Mouse (Mus musculus) heart, adult 11 months (tissue): ENCODE results near the gene Sec14l1.

Experiments used
- DNase-seq: peaks from one replicate; pipeline ENCODE4 v3.0.0; 2022

Sec14l1 gene

GRCm38 (mm10) chr11:117111967-117112648 is 2.9 kb upstream of the Sec14l1 start:
- peak; percentile 89 for DNase-seq

GRCm38 (mm10) chr11:117112649-117113051 is 2.3 kb upstream of the Sec14l1 start:
- DNase-seq = no peak

- DNase-seq = peak; percentile 94
Observed at GRCm38 (mm10) chr11:117113377-117113776, 1.6 kb upstream of the Sec14l1 start.

GRCm38 (mm10) chr11:117114231-117114591 is 757 bp upstream of the Sec14l1 start:
- DNase-seq = no peak

- no peak for DNase-seq
Observed at GRCm38 (mm10) chr11:117115346-117116219, 615 bp downstream of the Sec14l1 start.

- DNase-seq = peak; percentile 95
Observed at GRCm38 (mm10) chr11:117116350-117117303, 1.7 kb downstream of the Sec14l1 start.

GRCm38 (mm10) chr11:117117321-117117720 is 2.4 kb downstream of the Sec14l1 start:
- DNase-seq = peak; percentile 94

GRCm38 (mm10) chr11:117117791-117118190 is 2.8 kb downstream of the Sec14l1 start:
- peak; percentile 95 for DNase-seq

GRCm38 (mm10) chr11:117118248-117118647 is 3.3 kb downstream of the Sec14l1 start:
- DNase-seq = no peak

GRCm38 (mm10) chr11:117118721-117119321 is 3.9 kb downstream of the Sec14l1 start:
- peak; percentile 97 for DNase-seq

- peak; percentile 92 for DNase-seq
Observed at GRCm38 (mm10) chr11:117119723-117120122, 4.8 kb downstream of the Sec14l1 start.

- DNase-seq = peak; percentile 91
Observed at GRCm38 (mm10) chr11:117120285-117121163, 5.6 kb downstream of the Sec14l1 start.

- DNase-seq = peak; percentile 98
Observed at GRCm38 (mm10) chr11:117121164-117121535, 6.2 kb downstream of the Sec14l1 start.

- DNase-seq = peak; percentile 94
Observed at GRCm38 (mm10) chr11:117121954-117122353, 7.0 kb downstream of the Sec14l1 start.

- peak; percentile 96 for DNase-seq
Observed at GRCm38 (mm10) chr11:117123418-117124085, 8.6 kb downstream of the Sec14l1 start.

- peak; percentile 92 for DNase-seq
Observed at GRCm38 (mm10) chr11:117124539-117124938, 9.6 kb downstream of the Sec14l1 start.

GRCm38 (mm10) chr11:117127250-117127837 is 12.4 kb downstream of the Sec14l1 start:
- DNase-seq = peak; percentile 91

GRCm38 (mm10) chr11:117127931-117128548 is 13.1 kb downstream of the Sec14l1 start:
- peak; percentile 97 for DNase-seq

GRCm38 (mm10) chr11:117129473-117129872 is 14.5 kb downstream of the Sec14l1 start:
- peak; percentile 94 for DNase-seq

GRCm38 (mm10) chr11:117130068-117130467 is 15.1 kb downstream of the Sec14l1 start:
- peak; percentile 95 for DNase-seq
